Mouse (Mus musculus) megakaryocyte, embryonic 14.5 days (primary cell): Measurements from ENCODE around the gene Cc2d1a.

ENCODE experiments used
- FLI1 ChIP-seq: IDR thresholded peaks from 2 replicates; pipeline ENCODE4 v1.6.1; 2012; ENCODE audit warnings: low read length, inconsistent platforms, mixed read lengths
- GATA1 ChIP-seq: IDR thresholded peaks from 3 replicates; pipeline ENCODE4 v1.6.1; 2012; ENCODE audit warnings: mixed read lengths, low read length, inconsistent platforms, borderline replicate concordance

GRCm38 (mm10) chr8:84147324-84147766, 391 bp downstream of the Cc2d1a start:
- no peak for TF ChIP-seq GATA1
- TF ChIP-seq FLI1 = no peak
